Mouse (Mus musculus) embryonic facial prominence, embryonic 12.5 days (tissue): ENCODE data around the gene Lonp2. TPM values are rescaled to one million over a fixed set of nuclear protein-coding genes. Genes with fewer than 3 reads are reported as not detected.

Source experiments
- ATAC-seq: fragments of 200-750 bp; cut with Nextera tagmentation; 2 replicates; pipeline ENCODE4 v1.8.0; 2017; ENCODE audit not compliant: insufficient number of reproducible peaks, insufficient read depth, low FRiP score, low TSS enrichment
- H3K27ac ChIP-seq: fragments of 300-500 bp; sonication (generic); 2 replicates; pipeline ENCODE4 v1.5.1; 2016; ENCODE audit warnings: mild to moderate bottlenecking
- H3K27me3 ChIP-seq: fragments of 300-500 bp; sonication (generic); 2 replicates; pipeline ENCODE4 v1.6.1; 2016; ENCODE audit warnings: mild to moderate bottlenecking, moderate library complexity
- H3K36me3 ChIP-seq: fragments of 300-500 bp; sonication (generic); 2 replicates; pipeline ENCODE4 v1.6.1; 2016; ENCODE audit warnings: mild to moderate bottlenecking
- H3K4me1 ChIP-seq: fragments of 300-500 bp; sonication (generic); 2 replicates; pipeline ENCODE4 v1.6.1; 2016
- H3K4me2 ChIP-seq: fragments of 300-500 bp; sonication (generic); replicated peaks from 2 replicates; pipeline ENCODE4 v1.6.1; 2016; ENCODE audit warnings: mild to moderate bottlenecking, moderate library complexity
- H3K4me3 ChIP-seq: fragments of 300-500 bp; sonication (generic); 2 replicates; pipeline ENCODE4 v1.5.1; 2016; ENCODE audit warnings: mild to moderate bottlenecking
- H3K9ac ChIP-seq: fragments of 300-500 bp; sonication (generic); 2 replicates; pipeline ENCODE4 v1.6.1; 2016; ENCODE audit warnings: mild to moderate bottlenecking, moderate library complexity
- H3K9me3 ChIP-seq: fragments of 300-500 bp; sonication (generic); 2 replicates; pipeline ENCODE4 v1.6.1; 2016; ENCODE audit warnings: mild to moderate bottlenecking, moderate library complexity
- WGBS: fragments of 180-500 bp; shearing (Covaris S2); methylation state at CpG from one replicate; pipeline ENCODE4 v1.1.7; 2016; 5-methylcytosine and 5-hydroxymethylcytosine counted together
- polyA plus RNA-seq: library from polyadenylated mRNA; unstranded; fragments of >200 nt; fragmentation: Nextera tagmentation; extraction: Ambion mirVana; gene quantifications from 2 replicates; pipeline ENCODE4 v1.2.1, GENCODE M21; 2016

The Lonp2 gene
- polyA plus RNA-seq, 1 experiment from 2014 or later: 67.9 TPM

DNA sequence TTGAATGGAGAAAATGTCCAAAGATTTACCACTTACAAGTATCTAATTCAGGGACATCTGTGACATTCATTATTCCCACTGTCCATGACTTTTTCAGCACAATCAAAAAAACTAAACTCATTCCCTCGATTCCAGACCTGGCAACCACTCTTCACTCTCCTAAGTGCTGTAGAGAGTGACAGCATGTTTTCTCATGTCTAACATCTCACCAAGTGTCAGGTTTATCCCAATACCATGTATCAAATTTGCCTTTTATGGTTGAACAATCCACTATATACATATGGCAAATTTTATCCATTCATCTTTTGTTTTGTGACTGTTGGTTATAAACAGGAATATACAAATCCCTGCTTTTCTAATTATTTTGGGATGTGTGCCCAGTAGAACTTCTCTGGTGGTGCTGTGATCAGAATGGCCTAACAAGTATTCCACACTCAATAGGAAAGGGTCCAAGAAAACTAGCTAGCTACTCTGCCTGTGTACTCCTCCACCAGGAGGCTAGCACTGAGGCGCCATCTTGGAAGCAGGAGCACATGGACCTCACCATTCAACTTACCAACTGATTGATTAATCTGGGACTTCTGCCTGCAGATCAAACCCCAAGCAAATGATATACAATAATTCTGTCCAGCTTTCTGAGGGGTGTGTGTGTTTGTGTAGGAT, 94.6 kb downstream of the Lonp2 start:
- no peaks in the 10 kb centered on the region for H3K9me3 ChIP-seq
- no peaks in the 10 kb centered on the region for H3K4me1 ChIP-seq
- WGBS: 85% methylated on average over 2 of the region's 2 CpGs
- H3K4me2 ChIP-seq: no peak overlapping the region
- peaks cover 23% of the 10 kb centered on the region; the same call in 1 of the 2 replicates for H3K36me3 ChIP-seq
- H3K9ac ChIP-seq: no peak overlapping the region
- ATAC-seq: no peak
- H3K27ac ChIP-seq: no peak overlapping the region
- H3K27me3 ChIP-seq: no peaks in the 10 kb centered on the region
- H3K4me3 ChIP-seq: no peak overlapping the region

DNA sequence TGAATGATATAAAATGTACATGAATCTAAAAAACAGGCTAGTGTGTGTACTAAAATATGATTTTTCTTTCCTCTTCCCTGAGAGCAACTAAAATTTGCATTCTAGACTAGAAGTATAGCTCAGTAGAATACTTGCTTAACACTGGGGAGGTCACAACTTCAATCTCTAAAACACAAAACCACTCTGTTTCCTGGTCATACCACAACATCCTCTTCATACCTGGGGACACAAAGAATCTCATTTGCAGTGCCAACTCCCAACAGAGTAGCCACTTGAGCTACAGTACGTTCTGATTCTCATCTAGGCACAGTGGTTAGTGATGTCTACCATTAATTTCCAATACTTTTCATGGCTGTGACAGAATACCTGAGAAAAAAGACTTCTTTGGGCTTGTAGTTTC, 95.5 kb downstream of the Lonp2 start:
- H3K4me3 ChIP-seq: no peak overlapping the region
- no peak overlapping the region for H3K27ac ChIP-seq
- H3K27me3 ChIP-seq: no peaks in the 10 kb centered on the region
- WGBS: 88% methylated on average over 1 of the region's 1 CpGs
- no peak for ATAC-seq
- H3K9me3 ChIP-seq: no peaks in the 10 kb centered on the region
- H3K4me2 ChIP-seq: no peak overlapping the region
- H3K36me3 ChIP-seq: peaks cover 23% of the 10 kb centered on the region; the same call in 1 of the 2 replicates
- H3K4me1 ChIP-seq: no peaks in the 10 kb centered on the region
- H3K9ac ChIP-seq: no peak overlapping the region

DNA sequence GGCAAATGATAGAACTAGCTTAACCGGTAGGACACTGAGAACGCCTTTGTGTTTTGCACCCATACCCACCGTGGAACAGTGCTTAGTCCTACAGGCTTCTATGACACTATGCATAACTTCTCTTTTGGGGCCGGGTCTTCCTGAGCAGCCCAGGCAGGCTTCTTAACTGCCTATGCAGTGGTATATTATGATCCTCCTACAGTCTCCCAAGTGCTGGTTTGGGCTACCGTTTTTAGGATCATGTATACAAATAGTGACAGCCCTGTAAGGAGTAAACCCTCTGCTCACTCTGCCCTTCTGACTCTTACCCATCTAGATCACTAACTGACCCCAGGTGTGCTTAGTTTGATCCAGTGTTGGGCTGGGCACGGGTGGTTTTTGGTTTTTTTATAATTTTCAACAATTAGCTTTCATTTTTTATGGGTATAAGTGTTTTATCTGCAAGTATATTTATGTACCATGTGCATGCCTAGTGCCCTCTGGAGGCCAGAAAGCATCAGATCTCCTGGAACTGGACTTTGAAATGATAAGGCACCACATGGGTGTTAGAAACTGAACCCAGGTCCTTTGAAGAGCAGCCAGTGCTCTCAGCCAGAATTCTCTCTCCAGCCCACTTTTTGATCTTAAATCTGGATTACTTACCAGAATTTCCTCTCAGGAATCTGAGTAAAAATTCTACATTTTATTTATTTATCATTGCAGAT, 97.1 kb downstream of the Lonp2 start:
- Histone ChIP-seq H3K27me3 (no peaks in the 10 kb centered on the region), H3K4me1 (no peaks in the 10 kb centered on the region), H3K9ac (no peak overlapping the region), H3K4me3 (no peak overlapping the region), H3K36me3 (peaks cover 23% of the 10 kb centered on the region; the same call in 1 of the 2 replicates), H3K4me2 (no peak overlapping the region), H3K9me3 (no peaks in the 10 kb centered on the region), H3K27ac (no peak overlapping the region)
- no peak for ATAC-seq
- WGBS: 89% methylated on average over 6 of the region's 6 CpGs

DNA sequence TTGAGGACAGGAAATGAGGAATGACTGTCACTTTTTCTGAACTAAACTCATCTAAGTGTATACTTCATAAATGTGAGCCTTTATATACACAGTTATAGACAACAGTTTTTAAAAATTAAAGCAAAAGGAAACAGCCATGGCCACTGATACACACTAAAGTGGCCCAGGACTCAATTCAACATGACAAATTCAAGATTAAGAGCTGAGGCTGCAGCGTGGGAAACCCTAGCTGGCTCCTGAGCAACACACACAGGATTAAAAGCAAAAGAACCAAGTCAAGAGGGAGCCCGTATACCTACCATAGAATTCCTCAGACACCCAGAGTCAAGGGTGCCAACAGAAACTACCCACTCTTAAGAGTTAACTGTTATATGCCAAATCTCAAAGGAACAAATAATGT, 97.6 kb downstream of the Lonp2 start:
- Histone ChIP-seq H3K9ac (no peak overlapping the region), H3K4me2 (no peak overlapping the region), H3K27me3 (no peaks in the 10 kb centered on the region), H3K4me3 (no peak overlapping the region), H3K36me3 (peaks cover 23% of the 10 kb centered on the region; the same call in 1 of the 2 replicates), H3K9me3 (no peaks in the 10 kb centered on the region), H3K4me1 (no peaks in the 10 kb centered on the region), H3K27ac (no peak overlapping the region)
- WGBS: 89% methylated on average over 2 of the region's 2 CpGs
- ATAC-seq: no peak

DNA sequence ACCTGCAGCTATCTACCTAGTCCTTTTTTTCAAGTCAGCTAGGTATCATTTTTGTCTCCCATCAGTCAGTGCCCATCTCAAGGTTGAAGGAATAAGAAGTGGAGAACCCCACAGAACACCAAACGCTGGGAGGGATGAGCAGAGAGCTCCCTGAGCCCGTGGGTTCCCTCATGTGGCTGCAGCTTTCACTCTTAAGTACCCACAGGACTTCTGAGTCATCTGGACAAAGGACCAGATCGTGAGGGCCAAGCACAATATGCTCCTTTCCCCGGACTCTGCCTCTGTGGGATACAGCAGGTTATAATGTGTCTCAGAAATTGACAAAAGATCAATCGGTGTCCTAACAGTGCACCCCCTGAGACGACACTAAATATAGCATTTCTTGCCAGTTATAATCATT, 103.1 kb downstream of the Lonp2 start:
- peaks cover 17% of the 10 kb centered on the region for H3K4me1 ChIP-seq
- H3K27me3 ChIP-seq: no peaks in the 10 kb centered on the region
- WGBS: 79% methylated on average over 6 of the region's 6 CpGs
- no peak overlapping the region for H3K27ac ChIP-seq
- H3K36me3 ChIP-seq: peaks cover 17% of the 10 kb centered on the region
- H3K4me3 ChIP-seq: no peak overlapping the region
- H3K9me3 ChIP-seq: no peaks in the 10 kb centered on the region
- no peak overlapping the region for H3K4me2 ChIP-seq
- no peak for ATAC-seq
- no peak overlapping the region for H3K9ac ChIP-seq

DNA sequence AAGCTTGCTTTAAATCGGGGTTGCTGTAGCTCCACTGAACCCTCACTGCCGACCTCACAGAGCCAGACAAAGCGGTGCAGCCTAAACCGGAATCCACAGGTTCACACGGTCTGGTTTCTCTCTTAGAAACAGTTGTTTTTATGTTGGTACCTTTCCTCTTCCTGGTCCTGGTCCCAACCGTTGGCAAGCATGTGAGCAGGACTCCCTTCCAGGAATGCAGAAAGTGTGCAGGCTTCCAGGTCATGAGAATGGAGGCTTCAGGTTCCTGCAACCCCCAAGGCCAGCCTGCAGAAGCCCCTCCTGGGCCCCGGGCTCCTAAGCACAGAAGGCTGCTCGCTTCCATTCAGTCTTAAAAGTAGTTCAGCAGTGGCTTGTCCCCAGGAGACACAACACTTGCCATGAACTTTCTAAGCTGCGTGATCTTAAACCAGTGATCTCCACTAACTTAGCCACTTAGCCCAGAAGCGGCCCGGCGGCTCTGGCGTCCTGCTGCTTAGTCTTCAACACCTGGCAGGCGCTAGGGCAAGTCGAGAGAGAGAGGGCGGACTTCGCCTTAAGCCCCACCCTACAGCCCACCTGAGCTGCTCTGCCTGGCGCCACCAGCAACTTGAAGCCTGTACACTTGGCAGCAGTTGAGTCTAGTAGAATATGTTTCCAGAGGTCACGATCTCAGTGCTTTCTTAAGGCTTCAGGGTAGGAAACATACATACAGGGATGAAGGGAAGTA, 104.5 kb downstream of the Lonp2 start:
- Histone ChIP-seq H3K9ac (no peak overlapping the region), H3K27me3 (no peaks in the 10 kb centered on the region), H3K4me3 (no peak overlapping the region), H3K9me3 (no peaks in the 10 kb centered on the region), H3K4me2 (no peak overlapping the region), H3K27ac (no peak overlapping the region), H3K36me3 (peaks cover 10% of the 10 kb centered on the region), H3K4me1 (peaks cover 17% of the 10 kb centered on the region)
- 60% methylated on average over 19 of the region's 19 CpGs for WGBS
- ATAC-seq: no peak

DNA sequence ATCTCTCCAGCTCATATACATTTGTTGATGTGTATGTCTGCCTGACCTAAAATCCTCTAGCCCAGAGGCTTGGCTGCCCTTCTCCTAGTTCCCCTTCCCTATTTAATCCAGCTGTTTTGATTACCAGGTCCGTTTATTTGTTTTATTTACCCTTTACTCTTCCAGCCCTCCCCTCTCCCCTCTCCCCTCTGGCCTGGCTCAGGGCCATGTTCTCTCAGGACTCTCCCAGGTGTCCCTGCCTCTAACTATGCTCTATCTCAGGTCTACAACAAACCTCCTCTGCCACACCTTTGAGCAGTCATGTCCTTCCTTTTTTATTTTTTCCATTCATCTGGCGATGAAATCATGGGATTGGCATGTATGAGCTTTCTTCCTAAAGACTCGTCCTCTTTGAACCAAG, 106.5 kb downstream of the Lonp2 start:
- H3K4me3 ChIP-seq: no peak overlapping the region
- peaks cover 23% of the 10 kb centered on the region for H3K4me1 ChIP-seq
- no peaks in the 10 kb centered on the region for H3K27me3 ChIP-seq
- peaks cover 8% of the 10 kb centered on the region for H3K36me3 ChIP-seq
- 55% methylated on average over 3 of the region's 3 CpGs for WGBS
- H3K27ac ChIP-seq: no peak overlapping the region
- no peak overlapping the region for H3K4me2 ChIP-seq
- no peak overlapping the region for H3K9ac ChIP-seq
- no peaks in the 10 kb centered on the region for H3K9me3 ChIP-seq
- no peak for ATAC-seq

DNA sequence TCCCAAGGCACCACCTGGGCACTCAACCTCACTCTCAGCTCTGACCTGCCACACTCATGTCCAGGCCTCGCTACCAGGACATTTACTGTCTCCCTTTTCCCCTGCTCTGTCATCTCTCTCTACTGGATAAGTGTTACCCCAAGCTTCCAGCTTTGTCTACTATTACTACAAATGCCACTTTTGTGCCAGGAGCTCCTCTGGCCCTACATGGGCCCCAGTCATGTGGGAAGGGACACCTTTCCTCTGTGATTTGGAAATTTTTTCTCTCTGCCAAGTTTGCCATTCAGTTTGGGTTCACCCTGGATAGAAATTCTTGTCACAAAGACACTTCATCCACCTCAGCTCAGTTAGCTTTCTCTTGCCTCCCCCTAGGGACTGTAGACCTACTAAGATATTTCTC, 107.0 kb downstream of the Lonp2 start:
- Histone ChIP-seq H3K4me2 (no peak overlapping the region), H3K4me3 (no peak overlapping the region), H3K4me1 (peaks cover 27% of the 10 kb centered on the region), H3K27ac (no peak overlapping the region), H3K9me3 (no peaks in the 10 kb centered on the region), H3K36me3 (peaks cover 5% of the 10 kb centered on the region; the same call in 1 of the 2 replicates), H3K27me3 (no peaks in the 10 kb centered on the region), H3K9ac (no peak overlapping the region)
- WGBS: 89% methylated on average over 1 of the region's 1 CpGs
- ATAC-seq: no peak

DNA sequence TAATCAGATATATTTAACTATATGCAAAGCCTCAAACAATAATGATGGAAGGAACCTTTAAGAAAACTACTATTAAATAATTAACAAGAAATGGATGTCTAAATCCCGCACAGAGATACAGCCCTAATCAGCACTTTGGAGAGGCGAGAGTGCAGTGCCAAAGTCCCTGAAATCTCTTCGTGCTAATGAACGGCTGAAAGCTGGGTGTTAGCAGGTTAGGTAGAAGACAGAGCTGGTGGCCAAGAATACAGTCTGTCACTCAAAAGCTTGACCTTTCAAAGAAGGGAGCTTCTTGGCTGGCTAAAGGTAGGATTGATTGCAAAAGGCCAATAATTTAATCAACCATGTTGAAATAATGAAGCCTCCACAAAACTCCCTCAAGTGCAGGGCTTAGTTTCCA, 110.3 kb downstream of the Lonp2 start:
- Histone ChIP-seq H3K4me1 (peaks cover 21% of the 10 kb centered on the region), H3K4me2 (no peak overlapping the region), H3K4me3 (no peak overlapping the region), H3K27ac (no peak overlapping the region), H3K36me3 (no peaks in the 10 kb centered on the region), H3K9ac (no peak overlapping the region), H3K27me3 (no peaks in the 10 kb centered on the region), H3K9me3 (no peaks in the 10 kb centered on the region)
- ATAC-seq: no peak
- WGBS: 84% methylated on average over 4 of the region's 4 CpGs

DNA sequence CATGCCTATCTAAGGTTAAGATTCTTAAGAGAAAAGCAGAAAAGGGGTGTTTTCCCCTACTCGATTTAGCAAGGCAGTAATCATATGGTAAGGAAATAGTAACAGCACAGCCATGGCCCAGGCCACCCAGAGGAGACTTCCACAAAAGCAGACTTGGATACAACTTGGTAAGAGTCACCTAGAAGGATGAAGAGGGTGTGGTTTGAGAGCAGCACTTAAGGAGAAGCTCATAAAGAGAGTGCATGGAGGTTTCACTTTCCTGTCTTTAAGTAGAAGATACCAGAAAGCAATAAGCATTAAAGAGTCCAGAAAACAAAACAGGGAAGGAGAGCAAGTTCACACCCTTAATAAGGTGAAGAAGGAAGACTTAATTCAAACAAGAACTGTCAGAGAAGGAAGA, 111.1 kb downstream of the Lonp2 start:
- Histone ChIP-seq H3K27me3 (no peaks in the 10 kb centered on the region), H3K4me1 (peaks cover 21% of the 10 kb centered on the region), H3K9me3 (no peaks in the 10 kb centered on the region), H3K36me3 (no peaks in the 10 kb centered on the region), H3K4me3 (no peak overlapping the region), H3K9ac (no peak overlapping the region), H3K4me2 (no peak overlapping the region), H3K27ac (no peak overlapping the region)
- ATAC-seq: no peak
- WGBS: 83% methylated on average over 1 of the region's 1 CpGs

DNA sequence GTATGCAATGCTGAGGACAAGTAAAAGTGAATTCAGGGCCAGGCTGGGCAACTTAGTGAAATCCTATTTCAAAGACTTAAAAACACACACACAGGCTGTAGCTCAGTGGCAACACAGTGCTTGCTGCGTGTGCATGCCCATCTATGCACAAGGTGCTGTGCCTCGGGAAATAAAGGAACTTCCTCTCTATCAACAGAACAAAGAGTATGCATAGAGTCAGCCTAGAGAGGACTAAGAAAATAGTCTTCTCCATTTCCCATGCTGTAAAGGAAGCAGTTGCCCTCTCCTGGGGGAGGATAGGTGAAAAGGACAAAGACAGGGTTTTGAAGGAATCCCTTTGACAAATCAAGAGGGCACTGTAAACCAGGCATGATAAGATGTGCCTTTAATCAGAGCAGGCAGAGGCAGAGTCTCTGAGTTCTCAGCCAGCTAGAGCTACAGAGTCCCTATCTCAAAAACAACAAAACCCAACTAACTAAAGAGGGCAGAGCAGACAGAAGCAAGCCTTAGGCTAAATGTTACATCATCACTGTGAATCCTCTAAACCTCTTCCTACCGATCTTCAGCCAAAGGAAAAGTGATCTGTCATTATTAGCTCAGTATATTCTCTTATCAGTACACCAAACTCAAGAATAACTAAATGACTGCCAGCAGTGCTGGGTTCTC, 111.7 kb downstream of the Lonp2 start:
- H3K4me1 ChIP-seq: peaks cover 16% of the 10 kb centered on the region
- no peaks in the 10 kb centered on the region for H3K9me3 ChIP-seq
- H3K4me2 ChIP-seq: no peak overlapping the region
- no peak overlapping the region for H3K4me3 ChIP-seq
- ATAC-seq: no peak
- H3K9ac ChIP-seq: no peak overlapping the region
- WGBS: 38% methylated on average over 3 of the region's 3 CpGs
- H3K27ac ChIP-seq: no peak overlapping the region
- no peaks in the 10 kb centered on the region for H3K27me3 ChIP-seq
- no peaks in the 10 kb centered on the region for H3K36me3 ChIP-seq
